Mouse (Mus musculus) limb, embryonic 13.5 days (tissue): ENCODE data around the gene Gm7735. TPM values are rescaled to one million over a fixed set of nuclear protein-coding genes. Genes with fewer than 3 reads are reported as not detected.
"Not testable (repeated sequence)": the region's sequence is repeated elsewhere in the genome, so short reads cannot be mapped to it uniquely, and the experiment has no call there.

Experiments
- ATAC-seq: fragments of 200-750 bp; cut with Nextera tagmentation; 2 replicates; pipeline ENCODE4 v1.8.0; 2017; ENCODE audit warnings: low read depth, moderate number of reproducible peaks, moderate TSS enrichment; ENCODE audit not compliant: low FRiP score
- H3K27ac ChIP-seq: fragments of 300-500 bp; sonication (generic); 2 replicates; pipeline ENCODE4 v1.5.1; 2015; ENCODE audit warnings: inconsistent platforms, mild to moderate bottlenecking, moderate library complexity
- H3K27me3 ChIP-seq: fragments of 300-500 bp; sonication (generic); 2 replicates; pipeline ENCODE4 v1.6.1; 2015; ENCODE audit warnings: mild to moderate bottlenecking, inconsistent platforms
- H3K36me3 ChIP-seq: fragments of 300-500 bp; sonication (generic); 2 replicates; pipeline ENCODE4 v1.6.1; 2015; ENCODE audit warnings: inconsistent platforms, mild to moderate bottlenecking, moderate library complexity
- H3K4me1 ChIP-seq: fragments of 300-500 bp; sonication (generic); 2 replicates; pipeline ENCODE4 v1.6.1; 2015; ENCODE audit warnings: inconsistent platforms
- H3K4me2 ChIP-seq: fragments of 300-500 bp; sonication (generic); replicated peaks from 2 replicates; pipeline ENCODE4 v1.6.1; 2015; ENCODE audit warnings: inconsistent platforms, mild to moderate bottlenecking, moderate library complexity
- H3K4me3 ChIP-seq: fragments of 300-500 bp; sonication (generic); 2 replicates; pipeline ENCODE4 v1.5.1; 2015; ENCODE audit warnings: moderate library complexity, mild to moderate bottlenecking, inconsistent platforms
- H3K9ac ChIP-seq: fragments of 300-500 bp; sonication (generic); 2 replicates; pipeline ENCODE4 v1.6.1; 2015; ENCODE audit warnings: mild to moderate bottlenecking, inconsistent platforms
- H3K9me3 ChIP-seq: fragments of 300-500 bp; sonication (generic); 2 replicates; pipeline ENCODE4 v1.6.1; 2016; ENCODE audit warnings: inconsistent platforms
- WGBS: fragments of 180-500 bp; shearing (Covaris S2); methylation state at CpG from one replicate; pipeline ENCODE4 v1.1.7; 2015; 5-methylcytosine and 5-hydroxymethylcytosine counted together
- polyA plus RNA-seq: library from polyadenylated mRNA; unstranded; fragments of >200 nt; fragmentation: Nextera tagmentation; extraction: Ambion mirVana; gene quantifications from 2 replicates; pipeline ENCODE4 v1.2.1, GENCODE M21; 2015

The Gm7735 gene
- not detected in 2 replicates for polyA plus RNA-seq

DNA sequence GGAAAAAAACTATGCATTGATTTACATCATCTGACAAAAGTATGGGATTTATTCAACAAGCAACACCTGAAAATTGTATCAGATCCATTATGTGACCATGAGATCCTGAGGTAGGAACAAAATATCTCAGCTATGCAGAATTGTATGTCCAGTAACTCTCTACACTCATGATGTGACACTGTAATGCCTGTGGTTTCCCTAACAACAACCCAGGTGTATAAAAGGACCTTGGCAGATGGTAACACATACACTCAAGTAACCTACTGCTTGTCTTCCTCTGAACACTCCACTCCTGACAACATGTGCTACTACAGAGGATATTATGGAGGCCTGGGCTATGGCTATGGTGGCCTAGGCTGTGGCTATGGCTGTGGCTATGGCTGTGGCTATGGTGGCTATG, at the start of gene Gm7735:
Gm7735 (plus strand) TSS at position 301 of the 400 bp plus-strand sequence.
- not testable (repeated sequence) for H3K27ac ChIP-seq, H3K27me3 ChIP-seq, H3K9me3 ChIP-seq, ATAC-seq, H3K4me2 ChIP-seq, H3K36me3 ChIP-seq, H3K9ac ChIP-seq, H3K4me3 ChIP-seq, H3K4me1 ChIP-seq

GRCm38 (mm10) chr16:89140551-89140950, 28.7 kb upstream of the Gm7735 start, which contains the start of gene Gm6358:
Gene Gm6358, plus strand, starts transcription at chr16:89140851.
- 90% methylated on average over 1 of the region's 1 CpGs for WGBS
- Histone ChIP-seq H3K27ac (no peak within 1 kb of the TSS), H3K4me3 (no peak within 1 kb of the TSS), H3K9me3 (no peaks in the 10 kb centered on the region), H3K4me2 (no peak within 1 kb of the TSS), H3K36me3 (no peaks in the 10 kb centered on the region), H3K27me3 (no peaks in the 10 kb centered on the region), H3K4me1 (no peaks in the 10 kb centered on the region), H3K9ac (no peak within 1 kb of the TSS)
- ATAC-seq: no peak

DNA sequence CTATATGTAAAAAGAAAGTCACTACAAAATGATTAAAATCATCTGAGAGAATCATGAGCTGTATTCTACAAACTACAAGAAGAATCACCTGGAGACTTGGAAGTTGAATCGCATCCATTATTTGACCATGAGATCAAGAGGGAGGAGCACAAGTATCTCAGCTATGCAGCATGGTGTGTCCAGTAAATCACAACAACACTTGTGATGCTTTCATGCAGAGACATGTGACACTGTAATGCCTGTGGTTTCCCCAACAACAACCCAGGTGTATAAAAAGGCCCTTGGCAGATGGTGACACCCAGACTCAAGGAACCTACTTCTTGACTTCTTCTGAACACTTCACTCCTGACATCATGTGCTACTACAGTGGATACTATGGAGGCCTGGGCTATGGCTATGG, 18.5 kb upstream of the Gm7735 start, which contains the start of gene Gm10061:
Gm10061 (plus strand) TSS at position 301 of the 400 bp plus-strand sequence.
- no peak within 1 kb of the TSS for H3K9ac ChIP-seq
- no peak within 1 kb of the TSS for H3K27ac ChIP-seq
- no peaks in the 10 kb centered on the region for H3K36me3 ChIP-seq
- no peaks in the 10 kb centered on the region for H3K9me3 ChIP-seq
- no peaks in the 10 kb centered on the region for H3K4me1 ChIP-seq
- no peak for ATAC-seq
- no peak within 1 kb of the TSS for H3K4me3 ChIP-seq
- no peak within 1 kb of the TSS for H3K4me2 ChIP-seq
- WGBS: 95% methylated on average over 1 of the region's 1 CpGs
- no peaks in the 10 kb centered on the region for H3K27me3 ChIP-seq

DNA sequence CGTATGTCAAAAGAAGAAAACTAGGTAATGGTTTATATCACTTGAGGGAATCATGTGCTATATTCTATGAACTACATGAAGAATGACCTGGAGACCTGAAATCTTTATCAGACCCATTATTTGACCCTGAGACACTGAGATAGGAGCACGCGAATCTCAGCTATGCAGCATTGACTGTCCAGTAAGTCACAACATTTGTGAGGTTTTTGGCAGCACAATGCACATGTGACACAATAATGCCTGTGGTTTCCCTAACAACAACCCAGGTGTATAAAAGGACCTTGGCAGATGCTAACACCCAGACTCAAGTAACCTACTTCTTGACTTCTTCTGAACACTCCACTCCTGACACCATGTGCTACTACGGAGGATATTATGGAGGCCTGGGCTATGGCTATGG, 11.6 kb upstream of the Gm7735 start, which contains the start of gene Gm9789:
Gm9789 (plus strand) TSS at position 301 of the 400 bp plus-strand sequence.
- no peak within 1 kb of the TSS for H3K9ac ChIP-seq
- no peaks in the 10 kb centered on the region for H3K4me1 ChIP-seq
- no peaks in the 10 kb centered on the region for H3K27me3 ChIP-seq
- no peaks in the 10 kb centered on the region for H3K36me3 ChIP-seq
- ATAC-seq: no peak
- no peak within 1 kb of the TSS for H3K4me2 ChIP-seq
- H3K4me3 ChIP-seq: no peak within 1 kb of the TSS
- H3K9me3 ChIP-seq: no peaks in the 10 kb centered on the region
- 82% methylated on average over 4 of the region's 4 CpGs for WGBS
- H3K27ac ChIP-seq: no peak within 1 kb of the TSS

GRCm38 (mm10) chr16:89174435-89174834, 5.1 kb downstream of the Gm7735 start, which contains the start of gene 1110057P08Rik:
Gene 1110057P08Rik, plus strand, starts transcription at chr16:89174735.
- H3K4me2 ChIP-seq: no peak within 1 kb of the TSS
- H3K4me1 ChIP-seq: no peaks in the 10 kb centered on the region
- H3K9ac ChIP-seq: no peak within 1 kb of the TSS
- H3K27me3 ChIP-seq: no peaks in the 10 kb centered on the region
- no peak for ATAC-seq
- no peaks in the 10 kb centered on the region for H3K36me3 ChIP-seq
- no peak within 1 kb of the TSS for H3K4me3 ChIP-seq
- no peak within 1 kb of the TSS for H3K27ac ChIP-seq
- 74% methylated on average over 2 of the region's 2 CpGs for WGBS
- no peaks in the 10 kb centered on the region for H3K9me3 ChIP-seq

GRCm38 (mm10) chr16:89188621-89189020, 19.3 kb downstream of the Gm7735 start:
- no peaks in the 10 kb centered on the region for H3K36me3 ChIP-seq
- no peak overlapping the region for H3K4me2 ChIP-seq
- H3K4me3 ChIP-seq: no peak overlapping the region
- H3K4me1 ChIP-seq: no peaks in the 10 kb centered on the region
- no peaks in the 10 kb centered on the region for H3K9me3 ChIP-seq
- no peak for ATAC-seq
- H3K27me3 ChIP-seq: no peaks in the 10 kb centered on the region
- no peak overlapping the region for H3K27ac ChIP-seq
- 75% methylated on average over 4 of the region's 4 CpGs for WGBS
- no peak overlapping the region for H3K9ac ChIP-seq

- Histone ChIP-seq H3K4me1 (no peaks in the 10 kb centered on the region), H3K36me3 (no peaks in the 10 kb centered on the region), H3K4me3 (no peak within 1 kb of the TSS), H3K9me3 (no peaks in the 10 kb centered on the region), H3K4me2 (no peak within 1 kb of the TSS), H3K27me3 (no peaks in the 10 kb centered on the region), H3K27ac (no peak within 1 kb of the TSS), H3K9ac (no peak within 1 kb of the TSS)
- 81% methylated on average over 1 of the region's 1 CpGs for WGBS
- no peak for ATAC-seq
These were observed 36.3 kb downstream of the Gm7735 start, which contains the start of gene Krtap20-2 for GRCm38 (mm10) chr16:89205561-89205960. Gene Krtap20-2, plus strand, starts transcription at chr16:89205861.

Other genes starting within 250 kb of the Gm7735 start
- gene Krtap19-9b, start 237.2 kb upstream of the Gm7735 start, polyA plus RNA-seq: not detected in 2 replicates
- gene Krtap16-3, start 206.6 kb upstream of the Gm7735 start, polyA plus RNA-seq: not detected in 2 replicates
- gene Krtap22-2, start 158.7 kb upstream of the Gm7735 start, polyA plus RNA-seq: not detected in 2 replicates
- not detected in 2 replicates for gene Gm10229, start 154.2 kb upstream of the Gm7735 start, polyA plus RNA-seq
- gene Krtap6-1, start 137.8 kb upstream of the Gm7735 start, polyA plus RNA-seq: not detected in 2 replicates
- not detected in 2 replicates for gene Gm10228, start 128.0 kb upstream of the Gm7735 start, polyA plus RNA-seq
- not detected in 2 replicates for gene Krtap6-5, start 121.6 kb upstream of the Gm7735 start, polyA plus RNA-seq
- gene 1110025L11Rik, start 105.5 kb upstream of the Gm7735 start, polyA plus RNA-seq: not detected in 2 replicates
- not detected in 2 replicates for gene Krtap6-3, start 85.5 kb upstream of the Gm7735 start, polyA plus RNA-seq
- not detected in 2 replicates for gene Gm6358, start 28.6 kb upstream of the Gm7735 start, polyA plus RNA-seq
- gene Gm10061, start 18.4 kb upstream of the Gm7735 start, polyA plus RNA-seq: not detected in 2 replicates
- gene Gm9789, start 11.5 kb upstream of the Gm7735 start, polyA plus RNA-seq: not detected in 2 replicates
- gene 1110057P08Rik, start 5.2 kb downstream of the Gm7735 start, polyA plus RNA-seq: not detected in 2 replicates
- not detected in 2 replicates for gene Krtap20-2, start 36.4 kb downstream of the Gm7735 start, polyA plus RNA-seq
- not detected in 2 replicates for gene Krtap21-1, start 234.4 kb downstream of the Gm7735 start, polyA plus RNA-seq